Mouse (Mus musculus): ENCODE data around the gene Gpatch3.

Gene Gpatch3

DNA sequence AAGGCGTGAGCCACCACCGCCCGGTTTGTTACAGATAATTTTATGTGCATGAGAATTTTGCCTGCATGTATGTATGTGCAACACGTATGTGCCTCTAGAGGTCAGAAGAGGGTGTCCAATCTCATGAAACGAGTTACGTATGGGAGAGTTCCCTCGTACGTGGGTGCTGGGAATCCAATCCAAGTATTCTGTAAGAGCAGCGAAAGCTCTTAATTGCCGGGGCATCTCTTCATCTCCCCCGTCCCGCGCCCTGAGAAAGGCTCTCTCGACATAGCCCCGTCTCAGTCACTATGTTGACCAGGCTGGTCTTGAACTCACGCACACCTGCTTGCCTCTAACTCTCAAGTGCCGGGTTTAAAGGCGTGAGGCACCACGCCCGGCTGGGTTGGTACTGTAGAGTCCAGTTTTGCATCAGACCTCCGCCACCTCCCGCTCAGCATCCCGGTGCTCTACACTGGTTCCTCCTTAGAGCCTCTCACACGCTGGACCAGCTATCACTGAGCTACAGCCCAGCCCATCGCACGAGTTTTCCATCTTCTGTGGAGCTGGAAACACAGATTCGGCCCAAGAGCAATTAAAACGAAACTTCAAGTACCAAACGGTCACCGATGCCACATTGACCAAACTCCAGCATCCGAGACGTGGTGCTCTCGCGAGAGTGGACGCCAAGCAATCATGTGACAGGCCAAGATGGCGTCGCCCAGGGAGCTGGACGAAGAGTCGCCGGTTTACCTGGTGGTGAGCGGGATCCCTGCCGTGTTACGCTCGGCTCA is at the start of gene Gpatch3:
Gene Gpatch3, plus strand, starts transcription at position 676 of the 773 bp plus-strand sequence.
- DNase-seq (ENCODE audit: low spot score in 2 of 2), result peak; percentile 83 to 94

DNA sequence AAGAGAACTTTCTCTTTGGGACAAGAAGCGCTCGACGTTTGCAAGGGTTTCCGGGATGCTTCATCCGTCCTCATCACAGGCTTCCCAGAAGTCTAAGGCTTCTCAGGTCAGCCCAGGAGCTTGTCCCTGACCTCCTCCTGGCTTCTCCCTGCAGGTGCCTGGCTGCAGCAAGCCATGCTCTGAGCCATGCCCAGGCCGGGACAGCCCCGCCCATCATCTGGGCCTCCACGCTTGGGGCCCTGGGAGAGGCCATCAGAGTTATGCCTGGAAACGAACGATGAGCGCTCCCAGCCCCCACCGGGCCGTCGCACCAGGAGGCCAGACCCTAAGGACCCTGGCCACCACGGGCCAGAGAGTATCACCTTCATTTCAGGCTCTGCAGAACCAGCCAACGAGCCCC is 46.8 kb upstream of the Gpatch3 start:
- DNase-seq (ENCODE audit: low spot score in 2 of 2), result no peak

DNA sequence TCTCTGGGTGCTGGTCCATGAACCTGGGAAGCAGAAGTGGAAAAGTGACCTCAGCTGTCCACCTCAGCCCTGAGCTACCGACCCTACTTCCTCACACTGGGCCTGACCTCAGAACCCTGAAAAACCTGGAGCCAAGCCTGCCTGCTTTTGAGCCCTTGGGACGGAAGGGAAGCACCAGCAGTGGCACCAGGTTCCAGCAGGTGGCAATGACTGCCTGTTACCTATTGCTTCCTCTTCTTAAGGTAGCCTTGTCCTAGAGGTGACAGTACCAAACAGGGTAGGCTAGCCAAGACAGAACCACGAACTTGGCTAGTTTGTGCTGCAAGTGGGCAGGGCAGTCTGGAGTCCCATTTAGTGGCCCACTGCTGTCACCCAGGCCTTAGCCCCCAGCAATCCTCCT is 41.8 kb upstream of the Gpatch3 start:
- DNase-seq (ENCODE audit: low spot score in 2 of 2), result no peak

DNA sequence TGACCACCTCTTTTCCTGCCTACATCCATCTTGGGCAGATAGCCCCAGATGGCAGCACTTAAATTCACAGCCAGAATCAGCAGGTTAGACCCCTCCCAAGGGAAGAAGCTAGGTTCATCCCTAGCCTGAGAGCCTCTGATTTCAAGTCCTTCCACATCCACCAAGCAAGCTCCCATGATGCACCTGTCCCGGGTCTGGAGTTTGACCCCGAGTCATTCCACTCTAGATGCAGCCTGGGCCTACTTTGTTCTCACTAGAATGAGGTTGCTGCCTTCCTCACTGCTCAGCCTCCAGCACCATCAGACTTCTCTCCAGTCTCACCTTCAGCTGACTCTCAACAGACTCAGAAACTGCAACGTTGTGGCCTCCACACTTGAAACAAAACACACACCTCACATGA is 38.5 kb upstream of the Gpatch3 start:
- no peak for DNase-seq (ENCODE audit: low spot score in 2 of 2)

DNA sequence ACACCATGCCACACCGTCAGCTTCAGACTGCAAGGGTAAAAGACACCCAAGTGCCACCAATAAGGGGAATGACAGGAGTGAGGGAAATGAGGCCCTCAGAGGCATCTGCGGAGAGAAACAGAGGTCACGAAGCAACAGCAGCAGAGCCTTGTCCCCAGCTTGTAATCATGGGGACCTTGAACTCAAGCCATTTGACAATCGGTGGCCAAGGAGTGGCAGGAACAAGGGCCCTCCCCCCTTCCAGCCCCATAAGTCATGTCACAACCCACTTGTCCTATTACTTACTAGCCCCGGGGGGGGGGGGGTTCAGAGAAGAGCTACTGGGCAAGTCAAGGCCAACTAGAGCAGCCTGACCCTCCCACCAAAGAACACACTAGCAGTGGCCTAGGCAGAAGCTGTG is 37.9 kb upstream of the Gpatch3 start:
- DNase-seq (ENCODE audit: low spot score in 2 of 2), result no peak

DNA sequence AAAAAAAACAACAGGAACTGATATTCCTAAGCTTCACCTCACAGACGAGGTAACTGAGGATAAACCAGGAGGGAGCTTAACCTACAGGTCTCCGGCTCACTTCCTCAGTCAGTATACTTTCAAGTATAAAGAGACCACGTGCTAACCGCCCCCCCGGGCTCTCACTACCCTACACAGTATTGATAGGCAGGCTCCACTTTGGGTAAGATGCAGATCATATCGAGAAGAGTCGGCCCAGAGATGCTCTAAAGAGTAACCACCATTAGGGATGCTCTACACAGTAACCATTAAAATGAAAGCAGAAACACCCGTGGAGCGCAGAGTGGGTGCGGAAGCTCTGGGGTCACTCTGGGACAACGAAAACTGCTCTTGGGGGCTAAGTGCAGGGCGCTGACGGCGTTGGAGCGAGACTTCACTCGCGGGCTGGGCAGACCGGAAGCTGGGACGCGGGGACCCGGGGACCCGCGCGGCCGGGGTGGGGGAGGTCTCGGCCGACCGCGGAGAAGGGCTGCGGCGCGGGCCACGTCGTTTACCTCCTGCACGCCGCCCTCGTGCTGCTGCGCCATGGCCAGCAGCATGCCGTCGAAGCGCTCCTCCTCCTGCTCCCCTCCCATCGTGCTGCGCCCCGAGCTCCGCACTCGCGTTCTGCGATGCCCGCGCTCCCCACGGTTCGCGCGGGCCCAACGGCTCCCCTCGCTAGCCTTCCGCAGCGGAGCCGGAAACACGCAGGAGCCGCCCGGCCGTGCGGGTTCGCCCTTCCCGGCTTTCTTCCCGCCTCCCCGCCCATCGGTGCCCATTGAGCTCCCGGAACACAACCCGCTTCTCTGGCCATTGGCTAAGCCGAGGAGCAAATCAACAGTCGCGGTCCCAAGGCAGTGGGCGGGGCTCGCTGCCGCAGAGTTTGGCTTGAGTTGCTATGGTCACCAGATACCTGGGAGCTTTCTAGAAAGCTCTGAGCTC is 29.0 kb upstream of the Gpatch3 start, which contains the start of gene Nudc:
Gene Nudc, minus strand, starts transcription at position 725 of the 960 bp plus-strand sequence.
- DNase-seq (ENCODE audit: low spot score in 2 of 2), result peak; percentile 93 to 95

DNA sequence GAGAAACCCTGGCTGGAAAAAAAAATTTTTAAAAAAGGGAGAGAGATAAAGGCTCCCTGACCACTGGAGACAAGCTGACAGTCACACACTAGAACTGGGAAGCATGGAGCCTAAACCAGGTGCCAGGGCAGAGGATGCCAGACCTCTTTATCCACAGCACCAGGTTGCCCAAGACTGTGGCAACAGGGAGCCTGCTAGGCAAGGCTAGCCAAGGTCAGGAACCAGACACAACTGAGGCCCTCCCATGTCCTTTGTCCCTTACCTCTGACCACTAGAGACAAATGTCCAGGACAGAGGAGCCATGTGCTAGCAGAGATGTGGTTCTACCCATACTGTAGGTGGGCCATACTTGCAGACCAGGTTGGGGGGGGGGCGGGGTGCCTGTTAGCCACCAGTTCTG is 22.5 kb upstream of the Gpatch3 start:
- DNase-seq (ENCODE audit: low spot score in 2 of 2), result no peak

DNA sequence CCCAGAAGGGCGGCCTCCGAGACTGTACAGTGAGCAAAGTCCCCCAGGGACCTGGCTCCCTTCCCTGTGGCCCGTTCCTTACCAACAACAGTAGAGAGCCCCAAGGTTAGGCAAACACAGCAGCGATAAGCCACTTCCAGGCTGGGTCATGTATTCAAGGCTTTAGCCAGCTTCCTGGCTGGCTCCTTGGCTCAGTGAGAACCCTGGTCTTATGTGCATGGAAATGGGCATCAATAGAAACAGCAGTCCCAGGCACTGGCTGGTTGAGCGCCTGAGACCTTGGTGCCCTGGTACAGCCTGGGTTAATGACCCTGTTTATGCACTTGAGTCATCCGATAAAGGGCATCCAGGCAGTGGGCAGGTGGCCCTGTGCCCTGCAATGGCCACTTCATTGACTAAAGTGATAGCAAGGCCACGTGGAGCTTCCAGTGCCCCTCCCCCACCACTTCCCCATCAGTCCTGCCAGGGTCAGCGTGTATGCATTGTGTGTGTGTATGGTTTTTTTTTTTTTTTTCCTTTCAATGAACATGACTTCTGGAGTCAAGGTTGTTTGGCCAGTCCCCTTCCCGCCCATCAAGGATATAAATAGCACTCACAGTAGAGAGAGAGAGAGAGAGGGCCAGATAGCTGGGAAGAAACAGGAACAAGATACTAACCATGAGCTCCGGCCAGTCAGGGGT is 21.6 kb upstream of the Gpatch3 start, which contains the start of gene Nr0b2:
Gene Nr0b2, plus strand, starts transcription at position 609 of the 680 bp plus-strand sequence.
- DNase-seq (ENCODE audit: low spot score in 2 of 2), result peak in 1 of 2 experiments; percentile 42

DNA sequence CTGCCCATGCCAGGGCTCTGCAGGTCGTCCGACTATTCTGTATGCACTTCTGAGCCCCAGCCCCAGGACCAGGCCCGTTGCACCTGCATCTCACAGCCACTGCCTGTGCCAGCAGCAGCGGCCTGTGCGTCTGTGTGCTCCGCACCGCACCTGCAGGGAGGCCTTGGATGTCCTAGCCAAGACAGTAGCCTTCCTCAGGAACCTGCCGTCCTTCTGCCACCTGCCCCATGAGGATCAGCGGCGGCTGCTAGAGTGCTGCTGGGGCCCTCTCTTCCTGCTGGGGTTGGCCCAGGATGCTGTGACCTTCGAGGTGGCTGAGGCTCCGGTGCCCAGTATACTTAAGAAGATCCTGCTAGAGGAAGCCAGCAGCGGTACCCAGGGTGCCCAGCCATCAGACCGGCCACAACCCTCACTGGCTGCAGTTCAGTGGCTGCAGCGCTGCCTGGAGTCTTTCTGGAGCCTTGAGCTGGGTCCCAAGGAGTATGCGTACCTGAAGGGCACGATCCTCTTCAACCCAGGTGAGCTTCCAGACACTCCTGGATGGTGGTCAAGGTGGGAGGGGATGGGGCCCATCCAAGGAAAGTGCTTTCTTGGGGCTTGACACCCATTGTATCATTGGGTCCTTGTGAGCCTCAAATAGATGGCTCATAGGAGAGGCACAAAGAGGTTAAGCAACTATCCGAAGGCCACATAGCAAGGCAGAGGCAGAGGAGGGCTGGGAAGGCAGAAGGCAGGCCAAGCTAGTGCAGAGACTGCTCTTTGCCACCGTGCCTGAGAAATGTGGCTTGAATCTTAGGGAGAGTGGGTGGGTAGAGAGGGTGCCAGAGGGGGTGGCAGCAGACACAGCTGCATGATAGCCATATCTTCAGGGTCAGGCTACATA is 20.9 kb upstream of the Gpatch3 start:
- no peak for DNase-seq (ENCODE audit: low spot score in 2 of 2)

DNA sequence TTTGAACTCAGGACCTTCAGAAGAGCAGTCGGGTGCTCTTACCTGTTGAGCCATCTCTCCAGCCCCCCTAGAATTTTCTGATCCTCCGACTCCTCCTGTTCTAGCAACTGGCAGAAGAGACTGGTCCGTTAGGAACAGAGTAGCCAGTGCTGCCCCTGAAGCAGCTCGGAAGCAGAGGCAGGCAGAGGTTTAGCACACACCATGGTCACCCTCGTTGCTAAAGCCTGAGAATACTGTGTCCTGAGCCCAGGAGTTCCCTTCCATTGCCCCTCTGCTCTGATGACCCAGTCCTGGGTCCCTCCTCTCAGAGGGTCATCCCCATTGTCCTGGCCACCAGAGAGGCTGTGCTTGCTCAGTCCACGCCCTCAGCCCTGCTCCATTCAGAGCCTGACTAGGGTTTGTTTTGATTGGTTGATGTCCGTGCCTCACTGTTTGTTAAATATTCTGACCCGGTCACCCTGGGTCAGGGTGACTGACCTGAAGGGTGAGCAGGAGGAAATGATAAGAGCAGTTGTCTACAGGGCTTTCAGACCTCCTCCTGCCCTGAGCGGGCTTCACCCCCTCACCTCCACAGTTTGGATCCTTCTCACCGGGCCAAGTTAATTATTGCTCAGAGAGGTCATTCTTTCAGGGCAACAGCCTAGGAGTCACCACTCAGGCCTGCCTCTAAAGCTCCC is 17.4 kb upstream of the Gpatch3 start:
- DNase-seq (ENCODE audit: low spot score in 2 of 2), result no peak

DNA sequence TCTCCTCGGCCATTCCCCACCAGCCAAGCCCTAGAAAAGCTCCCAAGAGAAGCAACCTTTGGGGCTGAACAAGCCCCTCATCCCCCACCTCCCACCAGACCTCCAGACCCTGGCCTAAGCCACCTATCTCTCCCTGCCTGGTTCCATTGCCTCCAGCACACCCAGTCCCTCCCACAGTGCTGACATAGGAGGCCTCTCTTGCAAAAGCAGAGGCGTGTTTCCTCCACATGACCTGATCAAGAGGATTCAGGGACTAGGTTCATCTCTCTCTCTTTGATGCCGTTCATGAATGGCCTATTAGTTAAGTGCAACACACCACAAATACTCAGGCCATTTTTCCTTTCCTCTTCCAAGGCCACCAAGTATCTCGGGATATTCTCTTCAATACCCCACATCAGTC is 14.7 kb upstream of the Gpatch3 start:
- DNase-seq (ENCODE audit: low spot score in 2 of 2), result no peak

DNA sequence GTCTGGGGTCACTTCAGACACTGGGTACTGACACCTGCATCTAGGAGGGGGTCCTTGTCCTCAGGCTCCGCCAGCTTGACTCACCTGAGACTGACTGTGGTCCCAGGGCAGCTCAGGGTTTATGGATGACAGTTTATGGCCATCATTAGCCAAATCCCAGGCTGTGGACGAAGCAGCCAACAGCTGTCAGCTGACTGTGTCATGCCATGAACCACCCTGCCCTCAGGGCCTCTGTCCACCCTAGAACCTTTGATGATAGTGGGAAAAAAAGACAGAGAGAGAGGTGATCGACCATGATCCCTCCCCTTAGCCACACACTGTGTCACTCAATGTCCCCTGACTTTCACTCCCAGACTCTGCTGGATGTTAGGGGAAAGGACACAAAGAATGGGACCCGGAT is 12.9 kb upstream of the Gpatch3 start:
- DNase-seq (ENCODE audit: low spot score in 2 of 2), result no peak

DNA sequence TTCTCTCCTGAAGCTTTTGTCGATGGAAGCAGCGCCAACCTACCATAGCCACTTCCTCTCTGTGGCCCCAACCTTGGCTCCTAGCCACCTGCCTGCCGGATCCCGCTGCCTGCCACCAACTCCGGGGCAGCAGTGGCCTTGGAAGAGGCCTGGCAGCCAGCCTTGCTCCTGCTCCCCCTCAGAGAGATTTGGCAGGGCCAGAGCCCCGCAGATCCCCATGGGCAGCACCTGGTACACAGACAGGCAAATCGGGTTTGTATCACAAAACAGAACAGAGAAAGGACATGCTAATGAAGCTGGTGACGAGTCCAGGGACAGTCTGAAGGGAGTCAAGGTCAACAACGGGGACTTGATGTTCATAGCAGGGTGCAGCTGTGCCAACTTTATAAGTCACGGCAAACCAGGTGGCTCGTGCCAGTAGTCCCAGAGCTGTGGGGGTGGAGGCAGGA is 11.4 kb upstream of the Gpatch3 start:
- DNase-seq (ENCODE audit: low spot score in 2 of 2), result peak in 1 of 2 experiments; percentile 46

DNA sequence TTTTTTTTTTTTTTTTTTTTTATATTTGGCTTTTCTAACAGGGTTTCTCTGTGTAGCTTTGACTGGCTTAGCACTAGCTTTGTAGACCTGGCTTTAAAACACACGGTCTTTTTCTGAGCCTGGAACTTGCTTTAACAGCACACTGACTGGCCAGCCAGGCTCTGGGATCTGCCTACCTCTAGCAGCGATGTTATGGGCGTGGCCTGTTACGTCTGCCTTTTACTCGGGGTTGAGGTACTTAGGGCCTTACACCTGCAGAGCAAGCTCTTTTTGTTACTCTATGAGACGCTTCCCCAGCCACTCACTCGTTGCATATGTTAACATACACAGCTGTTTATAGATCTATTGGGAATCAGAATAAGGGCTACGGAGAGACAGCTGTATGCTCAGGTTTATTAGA is 7.3 kb upstream of the Gpatch3 start:
- DNase-seq (ENCODE audit: low spot score in 2 of 2), result no peak

DNA sequence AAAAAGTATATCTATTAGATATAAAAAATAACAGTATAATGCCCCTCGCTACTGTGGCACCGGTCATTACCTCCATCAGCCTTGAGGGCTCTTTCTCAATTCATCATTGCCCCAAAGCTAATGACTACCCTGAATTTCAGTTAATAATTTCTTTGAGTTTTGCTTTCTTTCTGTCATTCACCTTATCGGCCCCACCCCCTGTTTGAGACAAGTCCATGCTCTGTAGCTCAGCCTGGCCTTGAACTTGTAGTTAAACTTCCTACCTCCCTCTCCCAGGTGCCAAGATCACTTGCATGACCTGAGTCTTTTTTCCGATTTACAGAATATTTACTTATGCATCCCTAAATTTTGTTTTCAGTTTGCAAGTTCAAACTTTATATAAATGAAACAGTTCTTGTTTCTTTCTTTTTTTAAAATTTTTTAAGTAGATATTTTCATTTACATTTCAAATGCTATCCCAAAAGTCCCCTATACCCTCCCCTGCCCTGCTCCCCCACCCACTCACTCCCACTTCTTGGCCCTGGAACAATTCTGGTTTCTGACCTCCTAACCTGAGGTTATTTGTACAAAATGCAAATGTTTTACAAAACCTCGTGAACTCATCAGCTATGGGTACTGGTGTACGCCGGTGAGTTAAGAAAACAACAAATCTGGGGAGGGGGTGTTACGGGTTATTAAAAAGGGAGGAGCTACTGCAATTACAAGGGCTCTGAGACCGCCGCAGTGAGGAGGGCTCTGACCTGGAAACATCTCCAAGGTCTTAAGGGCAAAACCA is 5.1 kb upstream of the Gpatch3 start:
- no peak for DNase-seq (ENCODE audit: low spot score in 2 of 2)

DNA sequence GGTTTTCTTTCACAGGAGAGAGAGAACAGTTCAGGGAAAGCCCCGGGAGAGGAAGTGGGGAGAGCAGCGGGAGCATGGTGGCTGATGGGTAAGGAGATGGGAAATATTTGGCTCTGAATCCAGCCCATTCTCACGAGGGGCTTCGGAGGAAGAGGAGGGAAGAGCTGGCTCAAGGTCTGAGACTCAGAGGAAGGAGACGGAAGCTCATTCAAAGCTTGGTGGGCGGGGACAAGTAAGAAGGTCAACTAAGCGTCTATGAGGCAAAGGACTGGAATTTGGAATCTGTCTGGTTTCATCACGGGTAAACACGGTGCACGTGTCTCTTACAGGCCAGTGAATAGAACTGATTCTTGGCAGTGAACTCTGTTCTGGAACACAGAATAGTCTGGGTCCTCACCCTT is 4.5 kb upstream of the Gpatch3 start:
- DNase-seq (ENCODE audit: low spot score in 2 of 2), result no peak

DNA sequence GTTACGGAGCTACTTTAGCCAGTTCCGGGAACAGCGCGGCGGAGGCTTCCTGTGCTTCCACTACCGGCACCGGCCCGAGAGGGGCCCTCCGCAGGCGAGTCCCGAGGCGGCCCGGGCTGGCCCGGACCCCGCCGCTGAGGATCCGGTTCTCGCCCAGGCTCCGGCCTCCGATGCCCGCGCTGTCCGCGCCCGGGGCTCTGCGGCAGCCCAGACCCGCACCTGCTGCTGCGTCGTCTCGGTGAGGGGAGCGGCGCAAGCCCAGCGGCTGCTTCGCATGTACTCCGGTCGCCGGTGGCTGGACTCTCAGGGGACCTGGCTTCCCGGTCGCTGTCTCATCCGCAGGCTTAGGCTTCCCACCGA is 278 bp downstream of the Gpatch3 start:
- no peak for DNase-seq (ENCODE audit: low spot score in 2 of 2)

DNA sequence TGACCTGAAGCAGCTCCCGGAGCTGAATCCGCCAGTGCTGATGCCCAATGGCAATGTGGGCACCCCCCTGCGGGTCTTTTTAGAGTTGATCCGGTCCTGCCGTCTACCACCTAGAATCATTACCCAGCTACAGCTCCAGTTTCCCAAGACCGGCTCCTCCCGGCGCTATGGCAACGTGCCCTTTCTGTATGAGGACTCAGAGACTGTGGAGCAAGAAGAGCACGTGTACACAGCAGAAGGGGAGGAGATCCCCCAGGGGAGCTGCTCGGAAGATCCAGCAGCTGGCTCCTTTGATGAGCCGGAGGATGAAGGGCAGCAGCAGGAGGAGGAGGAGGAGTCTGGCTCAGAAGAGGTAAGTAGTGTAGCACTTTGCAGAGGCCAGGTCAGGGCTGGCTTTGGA is 3.4 kb downstream of the Gpatch3 start:
- DNase-seq (ENCODE audit: low spot score in 2 of 2), result no peak

DNA sequence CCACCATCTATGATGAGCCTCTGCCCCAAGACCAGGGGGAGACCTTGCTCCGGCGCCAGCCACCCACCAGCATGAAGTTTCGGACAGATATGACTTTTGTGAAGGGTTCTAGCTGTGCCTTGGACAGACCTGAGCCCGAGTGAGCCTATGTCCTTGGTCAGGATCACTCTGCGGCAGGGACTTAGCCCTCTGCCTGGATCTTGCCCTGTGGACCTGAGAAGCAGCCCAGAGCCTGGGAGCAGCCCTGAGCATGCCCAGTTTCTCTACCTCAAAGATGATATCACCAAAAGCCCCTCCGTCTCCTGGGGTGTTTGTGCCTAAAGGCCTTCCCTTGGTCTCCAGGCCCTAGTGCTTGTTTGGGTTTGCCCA is 9.1 kb downstream of the Gpatch3 start:
- DNase-seq (ENCODE audit: low spot score in 2 of 2), result no peak
